Mouse (Mus musculus) megakaryocyte, embryonic 14.5 days (primary cell): Measurements from ENCODE around the gene Dhx30. TPM values are rescaled to one million over a fixed set of nuclear protein-coding genes. Genes with fewer than 3 reads are reported as not detected.

ENCODE experiments used
- H3K27me3 ChIP-seq: replicated peaks from 2 replicates; pipeline ENCODE3; 2012; ENCODE audit warnings: inconsistent platforms
- H3K36me3 ChIP-seq: replicated peaks from 2 replicates; pipeline ENCODE3; 2012; ENCODE audit warnings: low read length, inconsistent platforms, mixed read lengths
- H3K4me1 ChIP-seq: 2 replicates; pipeline ENCODE4 v1.6.1; 2012; ENCODE audit warnings: inconsistent platforms
- H3K4me3 ChIP-seq: replicated peaks from 2 replicates; pipeline ENCODE3; 2012; ENCODE audit warnings: moderate library complexity, mild to moderate bottlenecking, inconsistent platforms
- H3K9me3 ChIP-seq: 2 replicates; pipeline ENCODE4 v1.6.1; 2012; ENCODE audit warnings: inconsistent platforms
- FLI1 ChIP-seq: IDR thresholded peaks from 2 replicates; pipeline ENCODE4 v1.6.1; 2012; ENCODE audit warnings: low read length, inconsistent platforms, mixed read lengths
- GATA1 ChIP-seq: IDR thresholded peaks from 3 replicates; pipeline ENCODE4 v1.6.1; 2012; ENCODE audit warnings: mixed read lengths, low read length, inconsistent platforms, borderline replicate concordance
- polyA plus RNA-seq: library from polyadenylated mRNA; stranded (reverse); fragments of >175 nt; gene quantifications from 2 replicates; pipeline ENCODE4 v1.2.3, GENCODE M21; 2012; ENCODE audit warnings: low replicate concordance; ENCODE audit not compliant: insufficient read depth

Gene Dhx30
- polyA plus RNA-seq, 1 experiment = 8.9 TPM

DNA sequence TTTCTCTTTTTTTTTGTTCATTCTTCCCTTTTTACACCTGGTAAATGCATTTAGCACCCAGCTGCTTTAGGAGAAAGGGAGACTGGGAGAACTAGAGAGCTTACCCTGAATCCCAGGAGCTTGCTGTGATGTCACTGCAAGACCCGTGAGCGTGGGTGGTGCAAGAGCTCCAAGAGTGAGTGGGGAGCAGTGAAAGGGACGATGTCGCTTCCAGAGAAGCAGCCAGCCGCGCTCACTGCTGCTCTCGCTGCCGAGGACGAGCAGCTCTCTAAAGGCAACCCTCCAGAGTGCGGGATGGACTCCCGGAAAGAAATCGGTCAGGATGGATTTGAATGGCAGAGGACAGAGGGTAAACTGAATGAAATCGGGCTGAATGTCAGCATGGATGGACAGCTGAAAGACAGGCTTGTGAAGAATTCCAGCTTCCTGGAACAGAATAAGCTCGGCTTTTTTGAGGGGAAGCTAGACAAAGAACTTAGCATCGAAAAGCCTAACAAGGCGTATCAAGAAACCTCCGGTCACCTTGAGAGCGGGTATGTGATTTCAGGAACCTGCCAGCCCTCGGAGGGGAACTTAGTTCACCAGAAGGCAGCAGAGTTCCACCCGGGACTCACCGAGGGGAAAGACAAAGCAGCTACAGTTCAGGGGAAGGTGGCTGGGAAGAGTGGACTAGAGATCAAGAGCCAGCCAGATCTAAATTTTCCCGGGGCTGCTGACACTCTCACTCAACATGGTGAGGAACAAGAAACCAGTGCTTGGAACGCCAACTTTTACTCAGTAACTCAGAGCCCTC lies 65.6 kb downstream of the Dhx30 start:
- TF ChIP-seq FLI1 (no peak), GATA1 (no peak)
- Histone ChIP-seq H3K4me1 (no peaks in the 10 kb centered on the region), H3K9me3 (no peaks in the 10 kb centered on the region), H3K27me3 (peaks cover 19% of the 10 kb centered on the region), H3K36me3 (no peaks in the 10 kb centered on the region), H3K4me3 (no peak overlapping the region)

DNA sequence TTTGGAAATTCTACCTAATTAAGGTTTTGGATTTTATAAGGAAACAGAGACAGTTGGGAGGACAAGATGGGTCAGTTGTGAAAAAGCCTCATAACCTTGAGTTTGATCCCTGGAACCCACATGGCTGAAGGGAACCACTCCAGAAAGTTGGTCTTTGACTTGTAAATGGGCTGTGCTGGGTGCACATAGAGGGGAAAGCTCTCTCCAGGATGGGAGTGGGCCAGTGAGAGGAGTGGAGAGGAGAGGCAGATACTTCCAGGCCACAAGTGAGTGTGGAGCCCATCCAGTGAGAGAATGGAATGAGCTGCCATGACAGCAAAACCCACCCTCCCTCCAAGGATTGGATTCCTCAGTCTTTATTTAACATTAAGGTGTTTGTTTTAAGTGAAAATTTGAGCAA lies 66.4 kb downstream of the Dhx30 start:
- no peak overlapping the region for H3K4me3 ChIP-seq
- H3K36me3 ChIP-seq = no peaks in the 10 kb centered on the region
- H3K4me1 ChIP-seq = no peaks in the 10 kb centered on the region
- TF ChIP-seq FLI1 = no peak
- no peak for TF ChIP-seq GATA1
- no peaks in the 10 kb centered on the region for H3K9me3 ChIP-seq
- peaks cover 19% of the 10 kb centered on the region for H3K27me3 ChIP-seq

DNA sequence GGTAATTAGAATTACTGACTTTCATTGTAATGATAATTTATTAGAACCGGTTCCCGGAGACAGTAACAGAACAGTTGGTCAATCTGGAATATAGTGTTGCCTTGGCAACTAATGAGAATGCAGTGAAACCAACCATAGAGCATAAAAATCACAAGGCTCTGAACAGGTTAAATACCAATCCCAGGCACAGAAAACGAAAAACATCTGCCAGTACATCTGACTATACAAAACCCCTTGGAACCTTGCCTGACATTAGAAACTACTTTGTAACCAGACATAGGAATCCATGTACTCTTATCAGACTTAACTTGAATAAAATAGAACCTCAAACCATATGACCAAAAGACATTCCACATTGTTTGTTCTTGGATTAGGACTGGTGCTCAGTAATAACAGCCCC lies 69.8 kb downstream of the Dhx30 start:
- Histone ChIP-seq H3K4me1 (no peaks in the 10 kb centered on the region), H3K27me3 (peaks cover 9% of the 10 kb centered on the region), H3K9me3 (no peaks in the 10 kb centered on the region), H3K36me3 (no peaks in the 10 kb centered on the region), H3K4me3 (no peak overlapping the region)
- TF ChIP-seq GATA1 (no peak), FLI1 (no peak)

DNA sequence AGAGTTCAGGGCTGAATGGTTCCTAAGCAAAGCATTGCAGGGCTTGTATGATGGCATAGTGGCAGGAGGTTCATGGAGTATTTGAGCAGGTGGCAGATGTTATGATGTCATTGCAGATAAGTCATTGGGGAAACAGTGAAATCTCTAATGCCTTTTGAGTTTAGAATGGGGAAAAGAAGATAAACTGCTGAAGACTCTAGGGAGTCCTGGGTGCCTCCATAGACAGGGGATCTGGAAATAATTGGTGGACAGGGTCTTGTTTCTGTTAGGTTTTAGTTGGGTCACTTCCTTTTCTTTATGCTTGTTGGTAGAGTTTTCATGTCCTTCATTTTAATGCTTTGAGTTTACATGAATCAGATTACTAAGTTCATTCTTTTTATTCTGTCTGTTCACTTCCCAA lies 70.4 kb downstream of the Dhx30 start:
- Histone ChIP-seq H3K4me1 (no peaks in the 10 kb centered on the region), H3K36me3 (no peaks in the 10 kb centered on the region), H3K9me3 (no peaks in the 10 kb centered on the region), H3K27me3 (peaks cover 8% of the 10 kb centered on the region), H3K4me3 (no peak overlapping the region)
- no peak for TF ChIP-seq GATA1
- TF ChIP-seq FLI1 = no peak

DNA sequence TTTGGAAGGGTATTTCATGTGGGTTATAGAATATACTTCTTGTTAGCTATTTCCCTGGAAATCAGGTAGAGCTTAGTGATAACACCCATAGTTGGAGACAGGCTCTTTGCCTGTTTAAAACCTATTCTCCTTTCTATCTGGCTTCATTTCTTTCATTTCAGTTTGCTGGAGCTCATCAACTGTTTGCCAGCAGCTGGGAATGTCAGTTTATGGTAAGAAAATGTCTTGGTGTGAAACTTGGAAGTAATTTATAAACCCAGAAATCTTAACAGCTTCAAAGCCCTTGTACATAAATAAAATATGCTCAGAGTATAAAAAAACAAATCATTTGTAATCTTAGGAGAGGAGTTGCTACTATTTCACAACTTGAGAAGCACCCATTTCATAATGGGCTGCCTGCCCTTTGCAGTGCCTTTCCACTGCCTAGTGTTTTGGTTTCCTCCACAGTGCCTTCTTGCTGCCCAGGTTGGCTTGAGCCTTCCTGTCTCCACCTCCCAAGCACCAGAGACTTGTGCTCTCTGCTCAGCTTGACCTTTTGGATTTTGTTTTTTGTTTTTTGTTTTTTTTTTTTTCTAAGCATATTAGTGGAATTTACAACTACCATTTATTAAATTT lies 71.8 kb downstream of the Dhx30 start:
- Histone ChIP-seq H3K9me3 (no peaks in the 10 kb centered on the region), H3K27me3 (peaks cover 2% of the 10 kb centered on the region), H3K4me3 (no peak overlapping the region), H3K4me1 (no peaks in the 10 kb centered on the region), H3K36me3 (no peaks in the 10 kb centered on the region)
- TF ChIP-seq FLI1 (no peak), GATA1 (no peak)

DNA sequence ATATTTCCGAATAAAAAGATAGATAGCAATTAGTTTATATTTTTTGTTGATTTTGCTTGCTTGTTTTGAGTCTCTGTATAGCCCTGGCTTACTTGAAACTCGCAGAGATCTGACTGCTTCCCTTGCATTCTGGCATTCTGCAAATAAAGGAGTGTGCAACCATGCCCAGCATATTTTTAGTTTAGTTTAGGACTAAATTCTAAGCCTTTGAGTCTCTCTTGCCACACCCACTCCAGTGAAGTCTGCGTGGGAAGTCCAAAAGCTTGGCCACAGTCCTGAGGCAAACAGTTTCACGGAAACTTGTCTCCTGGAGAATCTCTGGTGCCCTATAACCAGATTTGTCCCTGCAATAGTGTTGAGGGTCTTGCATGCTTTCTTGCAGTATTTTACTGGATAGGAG lies 73.3 kb downstream of the Dhx30 start:
- H3K36me3 ChIP-seq = no peaks in the 10 kb centered on the region
- H3K27me3 ChIP-seq = peaks cover 2% of the 10 kb centered on the region
- no peak for TF ChIP-seq FLI1
- no peak for TF ChIP-seq GATA1

DNA sequence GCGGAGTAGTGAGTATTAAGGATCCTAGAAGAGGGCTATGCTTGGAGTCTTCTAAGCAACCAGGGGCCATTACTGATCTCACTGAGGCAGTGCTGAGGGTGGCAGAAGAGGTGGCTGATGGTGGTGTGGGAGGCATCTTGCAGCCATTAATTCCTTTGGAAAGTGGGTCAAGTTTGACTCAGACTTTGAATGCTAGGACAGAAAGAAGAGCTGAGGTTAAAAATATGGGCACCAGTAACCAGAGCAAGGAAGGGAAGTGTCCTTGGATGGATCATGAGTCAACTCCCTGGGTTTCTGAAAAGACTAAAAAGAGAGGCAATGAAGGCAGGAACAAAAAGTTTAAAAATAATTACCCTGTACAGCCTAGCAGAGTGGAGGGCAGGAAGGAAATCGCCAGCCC lies 79.1 kb downstream of the Dhx30 start:
- no peak overlapping the region for H3K4me3 ChIP-seq
- no peaks in the 10 kb centered on the region for H3K9me3 ChIP-seq
- peaks cover 15% of the 10 kb centered on the region for H3K4me1 ChIP-seq
- no peak for TF ChIP-seq GATA1
- TF ChIP-seq FLI1 = no peak
- peaks cover 13% of the 10 kb centered on the region for H3K27me3 ChIP-seq
- H3K36me3 ChIP-seq = peaks cover 3% of the 10 kb centered on the region

More for the DNA sequence above, 73.3 kb downstream of the Dhx30 start:
- no peaks in the 10 kb centered on the region for H3K4me1 ChIP-seq
- no peak overlapping the region for H3K4me3 ChIP-seq
- no peaks in the 10 kb centered on the region for H3K9me3 ChIP-seq

DNA sequence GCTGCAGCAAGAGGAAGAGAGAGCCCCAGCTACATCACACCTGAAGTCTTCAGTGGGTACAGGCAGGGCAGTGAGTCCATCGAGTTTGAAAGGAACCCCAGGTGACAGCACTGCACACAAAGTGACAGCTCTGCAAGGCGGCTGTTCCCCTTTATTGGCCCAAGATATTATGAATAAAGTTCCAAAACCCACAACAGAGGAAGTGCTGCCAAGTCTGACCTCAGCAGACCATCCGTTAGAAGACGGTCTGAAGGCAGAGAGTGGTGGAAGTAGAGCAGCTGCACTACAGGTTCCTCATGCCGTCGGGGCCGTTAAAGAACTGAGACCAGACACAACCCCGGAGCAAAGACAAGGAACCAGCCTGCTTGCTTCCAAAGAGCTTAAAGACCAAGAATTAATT lies 79.7 kb downstream of the Dhx30 start:
- TF ChIP-seq GATA1 (no peak), FLI1 (no peak)
- H3K27me3 ChIP-seq = peaks cover 13% of the 10 kb centered on the region
- H3K4me1 ChIP-seq = peaks cover 15% of the 10 kb centered on the region
- H3K4me3 ChIP-seq = no peak overlapping the region
- H3K36me3 ChIP-seq = peaks cover 3% of the 10 kb centered on the region
- H3K9me3 ChIP-seq = no peaks in the 10 kb centered on the region

DNA sequence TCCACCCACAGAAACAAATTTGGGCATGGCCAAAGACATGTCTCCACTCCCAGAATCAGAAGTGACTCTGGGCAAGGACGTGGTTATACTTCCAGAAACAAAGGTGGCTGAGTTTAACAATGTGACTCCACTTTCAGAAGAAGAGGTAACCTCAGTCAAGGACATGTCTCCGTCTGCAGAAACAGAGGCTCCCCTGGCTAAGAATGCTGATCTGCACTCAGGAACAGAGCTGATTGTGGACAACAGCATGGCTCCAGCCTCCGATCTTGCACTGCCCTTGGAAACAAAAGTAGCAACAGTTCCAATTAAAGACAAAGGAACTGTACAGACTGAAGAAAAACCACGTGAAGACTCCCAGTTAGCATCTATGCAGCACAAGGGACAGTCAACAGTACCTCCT lies 82.5 kb downstream of the Dhx30 start:
- Histone ChIP-seq H3K4me3 (no peak overlapping the region), H3K9me3 (no peaks in the 10 kb centered on the region), H3K4me1 (peaks cover 15% of the 10 kb centered on the region), H3K27me3 (peaks cover 11% of the 10 kb centered on the region), H3K36me3 (peaks cover 3% of the 10 kb centered on the region)
- TF ChIP-seq FLI1 = no peak
- no peak for TF ChIP-seq GATA1

Other genes starting within 250 kb of the Dhx30 start
- 13.7 and 15.0 TPM in 2 replicates for gene Cdc25a, start 242.3 kb downstream of the Dhx30 start, polyA plus RNA-seq
- 13.9 and 22.7 TPM in 2 replicates for gene Map4, start 186.4 kb downstream of the Dhx30 start, polyA plus RNA-seq
- gene Smarcc1, start 122 bp downstream of the Dhx30 start, polyA plus RNA-seq = 25.1 and 89.2 TPM in 2 replicates
- 0.19 and 0.34 TPM in 2 replicates for gene Cspg5, start 126.0 kb upstream of the Dhx30 start, polyA plus RNA-seq
- 4.5 and 9.2 TPM in 2 replicates for gene Elp6, start 187.3 kb upstream of the Dhx30 start, polyA plus RNA-seq
- gene Scap, start 215.5 kb upstream of the Dhx30 start, polyA plus RNA-seq = 71.5 and 343 TPM in 2 replicates